Mouse (Mus musculus): Measurements from ENCODE around the gene Mcat. TPM values are rescaled to one million over a fixed set of nuclear protein-coding genes. Genes with fewer than 3 reads are reported as not detected.

Gene Mcat
- 3.4 and 7.9 TPM in 2 replicates for total RNA-seq (2015; ENCODE audit: low replicate concordance)
- 2.8 and 13.2 TPM in 2 replicates for total RNA-seq (2017; ENCODE audit: low replicate concordance)

GRCm38 (mm10) chr15:83563327-83563856 is at the start of gene Mcat, which contains the start of gene Tspo:
Gene Mcat, minus strand, starts transcription at chr15:83563787.
Gene Tspo, plus strand, starts transcription at chr15:83563592.
- ATAC-seq (replicated peaks; ENCODE audit: low FRiP score, poor library complexity, severe bottlenecking), result peak; percentile 79

GRCm38 (mm10) chr15:83607115-83607802 is 43.7 kb upstream of the Mcat start:
- peak; percentile 73 for ATAC-seq (replicated peaks; ENCODE audit: low FRiP score, poor library complexity, severe bottlenecking)

GRCm38 (mm10) chr15:83606700-83607099 is 43.1 kb upstream of the Mcat start:
- ATAC-seq (replicated peaks; ENCODE audit: low FRiP score, poor library complexity, severe bottlenecking), result peak; percentile 89

GRCm38 (mm10) chr15:83606216-83606615 is 42.6 kb upstream of the Mcat start:
- ATAC-seq (replicated peaks; ENCODE audit: low FRiP score, poor library complexity, severe bottlenecking), result no peak

- no peak for ATAC-seq (replicated peaks; ENCODE audit: low FRiP score, poor library complexity, severe bottlenecking)
These were observed 39.8 kb upstream of the Mcat start for GRCm38 (mm10) chr15:83603426-83603825.

- no peak for ATAC-seq (replicated peaks; ENCODE audit: low FRiP score, poor library complexity, severe bottlenecking)
These were observed 39.4 kb upstream of the Mcat start for GRCm38 (mm10) chr15:83603046-83603396.

- no peak for ATAC-seq (replicated peaks; ENCODE audit: low FRiP score, poor library complexity, severe bottlenecking)
These were observed 38.9 kb upstream of the Mcat start for GRCm38 (mm10) chr15:83602372-83603045.

GRCm38 (mm10) chr15:83601185-83601584 is 37.6 kb upstream of the Mcat start:
- no peak for ATAC-seq (replicated peaks; ENCODE audit: low FRiP score, poor library complexity, severe bottlenecking)

- no peak for ATAC-seq (replicated peaks; ENCODE audit: low FRiP score, poor library complexity, severe bottlenecking)
These were observed 33.2 kb upstream of the Mcat start for GRCm38 (mm10) chr15:83596833-83597232.

- no peak for ATAC-seq (replicated peaks; ENCODE audit: low FRiP score, poor library complexity, severe bottlenecking)
These were observed 31.8 kb upstream of the Mcat start for GRCm38 (mm10) chr15:83595364-83595711.

- peak; percentile 65 for ATAC-seq (replicated peaks; ENCODE audit: low FRiP score, poor library complexity, severe bottlenecking)
These were observed 31.2 kb upstream of the Mcat start, which contains the start of gene Ttll12 for GRCm38 (mm10) chr15:83594513-83595363. Gene Ttll12, minus strand, starts transcription at chr15:83595157.

GRCm38 (mm10) chr15:83593702-83594512 is 30.3 kb upstream of the Mcat start:
- peak; percentile 63 for ATAC-seq (replicated peaks; ENCODE audit: low FRiP score, poor library complexity, severe bottlenecking)

GRCm38 (mm10) chr15:83593189-83593585 is 29.6 kb upstream of the Mcat start:
- ATAC-seq (replicated peaks; ENCODE audit: low FRiP score, poor library complexity, severe bottlenecking), result peak; percentile 27

- ATAC-seq (replicated peaks; ENCODE audit: low FRiP score, poor library complexity, severe bottlenecking), result peak; percentile 67
These were observed 28.9 kb upstream of the Mcat start for GRCm38 (mm10) chr15:83592260-83593188.

- no peak for ATAC-seq (replicated peaks; ENCODE audit: low FRiP score, poor library complexity, severe bottlenecking)
These were observed 28.2 kb upstream of the Mcat start for GRCm38 (mm10) chr15:83591758-83592157.

- no peak for ATAC-seq (replicated peaks; ENCODE audit: low FRiP score, poor library complexity, severe bottlenecking)
These were observed 27.3 kb upstream of the Mcat start for GRCm38 (mm10) chr15:83590841-83591240.

- no peak for ATAC-seq (replicated peaks; ENCODE audit: low FRiP score, poor library complexity, severe bottlenecking)
These were observed 21.2 kb upstream of the Mcat start for GRCm38 (mm10) chr15:83584741-83585220.
